ENCODE assay signal across 9 mouse cellular contexts in genomic region chr5:38277098-38277866, GRCm38 (mm10). TPM values are rescaled to one million over a fixed set of nuclear protein-coding genes. Genes with fewer than 3 reads are reported as not detected.
DNase-seq lines count a peak whose midpoint lies in the region; ATAC-seq and TF ChIP-seq lines count a peak whose summit lies in the region.
"Had no signal": no experiment of that assay in that cellular context is flagged by ENCODE, and none has a peak within 500 bp of the region (broad histone marks: within the 10 kb centered on the region; RNA-seq: fewer than 3 reads in every experiment).

No protein-coding gene starts in this region.

- ATAC-seq in forebrain, embryonic 12.5 days (ENCODE audit: low FRiP score) = 0 out of 2 replicates have a peak, but pooled peaks have one; percentile 39
- no peak for ATAC-seq in lung, postnatal 0 days

- no peak for TF ChIP-seq CTCF in lung, postnatal 0 days (IDR thresholded peaks at IDR 0.05)

- peaks cover 83% of the 10 kb centered on the region for H3K27me3 ChIP-seq in heart, embryonic 10.5 days (ENCODE audit: insufficient read depth, poor library complexity, severe bottlenecking)
- H3K27me3 ChIP-seq in forebrain, embryonic 12.5 days = peaks cover 84% of the 10 kb centered on the region
- peaks cover 75% of the 10 kb centered on the region for H3K27me3 ChIP-seq in midbrain, embryonic 10.5 days (ENCODE audit: low read depth, poor library complexity, severe bottlenecking)
- peaks cover 20% of the 10 kb centered on the region for H3K27me3 ChIP-seq in lung, postnatal 0 days (replicated peaks; ENCODE audit: insufficient read depth, low read length)
- H3K27me3 ChIP-seq: CH12.LX had no signal

- no peak for TF ChIP-seq EP300 in lung, postnatal 0 days (IDR thresholded peaks at IDR 0.05)

- in situ Hi-C loops in ES-E14 (cut with MboI; ENCODE audit: low sequenced_read_pairs in 2 of 2, unreplicated experiment in 2 of 2) = loop anchor here in 1 of 2 experiments (10.0 kb wide), 1 partner anchor 462 kb away; no protein-coding TSS in a partner anchor

- no peaks in the 10 kb centered on the region for H3K9me3 ChIP-seq in heart, embryonic 10.5 days
- no peaks in the 10 kb centered on the region for H3K9me3 ChIP-seq in ES-E14 (ENCODE audit: control insufficient read depth, insufficient read depth, low read depth, low read length)
- no peaks in the 10 kb centered on the region for H3K9me3 ChIP-seq in forebrain, embryonic 12.5 days
- no peaks in the 10 kb centered on the region for H3K9me3 ChIP-seq in midbrain, embryonic 10.5 days (replicated peaks)
- no peaks in the 10 kb centered on the region for H3K9me3 ChIP-seq in lung, postnatal 0 days (ENCODE audit: low read length)

- H3K27ac ChIP-seq in heart, embryonic 10.5 days = no peak overlapping the region
- no peak overlapping the region for H3K27ac ChIP-seq in ES-E14 (ENCODE audit: insufficient read depth, low read depth, low read length, poor library complexity, severe bottlenecking)
- H3K27ac ChIP-seq in forebrain, embryonic 12.5 days = no peak overlapping the region
- 0 out of 2 replicates have a peak overlapping the region, but pooled peaks have one; percentile 6 for H3K27ac ChIP-seq in midbrain, embryonic 10.5 days (replicated peaks)
- no peak overlapping the region for H3K27ac ChIP-seq in lung, postnatal 0 days (ENCODE audit: low read length)

- peak overlapping the region; percentile 49 for H3K4me2 ChIP-seq in forebrain, embryonic 12.5 days
- H3K4me2 ChIP-seq in lung, postnatal 0 days (replicated peaks; ENCODE audit: low read depth, low read length) = no peak overlapping the region

- WGBS in heart, embryonic 10.5 days = 2% methylated on average over 65 of the region's 65 CpGs
- WGBS in forebrain, embryonic 12.5 days = under 1% methylated on average over 63 of the region's 65 CpGs
- 2% methylated on average over 65 of the region's 65 CpGs for WGBS in midbrain, embryonic 10.5 days
- WGBS in lung, postnatal 0 days = 5% methylated on average over 57 of the region's 65 CpGs

- peak overlapping the region; percentile 4; the same call in 1 of the 2 replicates for H3K9ac ChIP-seq in ES-E14 (ENCODE audit: insufficient read depth, low read depth, low read length, poor library complexity, severe bottlenecking)
- 0 out of 2 replicates have a peak overlapping the region, but pooled peaks have one; percentile 17 for H3K9ac ChIP-seq in forebrain, embryonic 12.5 days
- no peak overlapping the region for H3K9ac ChIP-seq in lung, postnatal 0 days (replicated peaks; ENCODE audit: low read depth)

- DNase-seq in heart, embryonic 10.5 days (ENCODE audit: low spot score) = no peak
- DNase-seq in heart, adult 18-20 months = no peak
- no peak for DNase-seq in ES-E14 (ENCODE audit: low read depth, low spot score)
- DNase-seq in midbrain, embryonic 10.5 days (ENCODE audit: low spot score) = peak; percentile 41
- DNase-seq in right cerebral cortex, adult 18-20 months = no peak
- no peak for DNase-seq in lung, postnatal 0 days (ENCODE audit: low spot score)
- no peak for DNase-seq in gastrocnemius, postnatal 25 days

- H3K36me3 ChIP-seq in heart, embryonic 10.5 days = no peaks in the 10 kb centered on the region
- H3K36me3 ChIP-seq in ES-E14 (ENCODE audit: control insufficient read depth, insufficient read depth, low read length, poor library complexity, severe bottlenecking) = no peaks in the 10 kb centered on the region
- H3K36me3 ChIP-seq in forebrain, embryonic 12.5 days (replicated peaks) = no peaks in the 10 kb centered on the region
- no peaks in the 10 kb centered on the region for H3K36me3 ChIP-seq in midbrain, embryonic 10.5 days
- H3K36me3 ChIP-seq in lung, postnatal 0 days (ENCODE audit: insufficient read depth, low read length) = no peaks in the 10 kb centered on the region

- peaks cover 21% of the 10 kb centered on the region for H3K4me1 ChIP-seq in heart, embryonic 10.5 days
- H3K4me1 ChIP-seq in ES-E14 (ENCODE audit: control insufficient read depth in 2 of 2, insufficient read depth in 2 of 2, low read length in 2 of 2, poor library complexity in 1 of 2) = peaks cover 0 to 17% of the 10 kb centered on the region in 2 experiments; a peak in 3 of 4 replicates
- peaks cover 19% of the 10 kb centered on the region for H3K4me1 ChIP-seq in forebrain, embryonic 12.5 days
- peaks cover 24% of the 10 kb centered on the region for H3K4me1 ChIP-seq in midbrain, embryonic 10.5 days
- H3K4me1 ChIP-seq in lung, postnatal 0 days (ENCODE audit: insufficient read depth, low read depth, low read length) = no peaks in the 10 kb centered on the region

- peak overlapping the region; percentile 51 for H3K4me3 ChIP-seq in heart, embryonic 10.5 days
- H3K4me3 ChIP-seq in ES-E14 (ENCODE audit: insufficient read depth in 1 of 2, low read depth in 1 of 2, low read length in 2 of 2, poor library complexity in 1 of 2, severe bottlenecking in 1 of 2) = peak overlapping the region; percentile 53 to 54; a peak in 3 of 4 replicates
- H3K4me3 ChIP-seq in forebrain, embryonic 12.5 days (replicated peaks) = peak overlapping the region; percentile 36
- peak overlapping the region; percentile 51 for H3K4me3 ChIP-seq in midbrain, embryonic 10.5 days
- no peak overlapping the region for H3K4me3 ChIP-seq in lung, postnatal 0 days (ENCODE audit: low read depth, low read length)

TF ChIP-seq in ES-E14, 5 proteins besides CTCF, POLR2A, EP300 and RAD21:
- TF ChIP-seq MAFK (IDR thresholded peaks at IDR 0.05; ENCODE audit: insufficient read depth, low read depth, low read length) = no peak
- no peak for TF ChIP-seq HCFC1 (IDR thresholded peaks at IDR 0.05; ENCODE audit: borderline replicate concordance, insufficient read depth, low read length)
- TF ChIP-seq CHD2 (IDR thresholded peaks at IDR 0.05; ENCODE audit: low read depth, low read length) = no peak
- no peak for TF ChIP-seq ZC3H11A (IDR thresholded peaks at IDR 0.05; ENCODE audit: borderline replicate concordance, low read depth, low read length)
- no peak for TF ChIP-seq ZNF384 (IDR thresholded peaks at IDR 0.05; ENCODE audit: low read depth, low read length)

RNA-seq across cellular contexts. Expression of gene Otop1, which starts 1.5 kb away (rescaled TPM):
- 0.06 TPM in 1 of 2 replicates, not detected in the other for polyA plus RNA-seq in heart, embryonic 10.5 days (2016; fragmentation: Nextera tagmentation; extraction: Ambion mirVana)
- total RNA-seq in heart, adult 18-20 months (2021) = 1 to 10 TPM in 1 of 2 experiments, under 1 TPM in 1; 0.32 to 5.2 TPM
- total RNA-seq in ES-E14 (2012; rRNA removed) = 1.2 and 1.5 TPM in 2 replicates
- polyA plus RNA-seq in forebrain, embryonic 12.5 days (2016; fragmentation: Nextera tagmentation; extraction: Ambion mirVana) = not detected in 2 replicates
- polyA plus RNA-seq in midbrain, embryonic 10.5 days (2016; fragmentation: Nextera tagmentation; extraction: Ambion mirVana) = 0.10 TPM in 1 of 2 replicates, not detected in the other
- not detected in 2 replicates for polyA plus RNA-seq in lung, postnatal 0 days (2015; fragmentation: Nextera tagmentation; extraction: Ambion mirVana)
- under 1 TPM; 0.36 to 0.38 TPM for total RNA-seq in gastrocnemius, postnatal 25 days (2021)
- total RNA-seq: CH12.LX had no signal

RNA-seq across cellular contexts. Expression of gene Tmem128, which starts 17.3 kb away (rescaled TPM):
- 48.6 and 56.7 TPM in 2 replicates for polyA plus RNA-seq in heart, embryonic 10.5 days (2016; fragmentation: Nextera tagmentation; extraction: Ambion mirVana)
- 10 to 100 TPM; 12.9 to 13.4 TPM for total RNA-seq in heart, adult 18-20 months (2021)
- 47.7 and 62.5 TPM in 2 replicates for total RNA-seq in ES-E14 (2012; rRNA removed)
- 90.9 and 91.4 TPM in 2 replicates for polyA plus RNA-seq in forebrain, embryonic 12.5 days (2016; fragmentation: Nextera tagmentation; extraction: Ambion mirVana)
- 83.3 and 89.2 TPM in 2 replicates for polyA plus RNA-seq in midbrain, embryonic 10.5 days (2016; fragmentation: Nextera tagmentation; extraction: Ambion mirVana)
- 94.7 and 113 TPM in 2 replicates for polyA plus RNA-seq in lung, postnatal 0 days (2015; fragmentation: Nextera tagmentation; extraction: Ambion mirVana)
- total RNA-seq in gastrocnemius, postnatal 25 days (2021) = 1 to 10 TPM; 6.1 to 8.1 TPM

RNA-seq across cellular contexts. Expression of gene Drd5, which starts 41.9 kb away (rescaled TPM):
- not detected in 2 replicates for polyA plus RNA-seq in heart, embryonic 10.5 days (2016; fragmentation: Nextera tagmentation; extraction: Ambion mirVana)
- not detected for total RNA-seq in heart, adult 18-20 months (2021)
- not detected in 2 replicates for total RNA-seq in ES-E14 (2012; rRNA removed)
- polyA plus RNA-seq in forebrain, embryonic 12.5 days (2016; fragmentation: Nextera tagmentation; extraction: Ambion mirVana) = 0.06 TPM in 1 of 2 replicates, not detected in the other
- polyA plus RNA-seq in midbrain, embryonic 10.5 days (2016; fragmentation: Nextera tagmentation; extraction: Ambion mirVana) = 0.10 TPM in 1 of 2 replicates, not detected in the other
- not detected in 2 replicates for polyA plus RNA-seq in lung, postnatal 0 days (2015; fragmentation: Nextera tagmentation; extraction: Ambion mirVana)
- total RNA-seq in gastrocnemius, postnatal 25 days (2021) = not detected
- total RNA-seq: CH12.LX had no signal

RNA-seq across cellular contexts. Expression of gene Lyar, which starts 57.0 kb away (rescaled TPM):
- 71.0 and 111 TPM in 2 replicates for polyA plus RNA-seq in heart, embryonic 10.5 days (2016; fragmentation: Nextera tagmentation; extraction: Ambion mirVana)
- total RNA-seq in heart, adult 18-20 months (2021) = 10 to 100 TPM; 15.5 to 17.4 TPM
- 93.2 and 124 TPM in 2 replicates for total RNA-seq in ES-E14 (2012; rRNA removed)
- 117 and 128 TPM in 2 replicates for polyA plus RNA-seq in forebrain, embryonic 12.5 days (2016; fragmentation: Nextera tagmentation; extraction: Ambion mirVana)
- 137 and 169 TPM in 2 replicates for polyA plus RNA-seq in midbrain, embryonic 10.5 days (2016; fragmentation: Nextera tagmentation; extraction: Ambion mirVana)
- 36.4 and 40.4 TPM in 2 replicates for polyA plus RNA-seq in lung, postnatal 0 days (2015; fragmentation: Nextera tagmentation; extraction: Ambion mirVana)
- 10 to 100 TPM; 15.5 to 17.4 TPM for total RNA-seq in gastrocnemius, postnatal 25 days (2021)

RNA-seq across cellular contexts. Expression of gene Zbtb49, which starts 57.0 kb away (rescaled TPM):
- polyA plus RNA-seq in heart, embryonic 10.5 days (2016; fragmentation: Nextera tagmentation; extraction: Ambion mirVana) = 9.5 and 14.7 TPM in 2 replicates
- total RNA-seq in heart, adult 18-20 months (2021) = 1 to 10 TPM; 3.5 to 4.0 TPM
- total RNA-seq in ES-E14 (2012; rRNA removed) = 18.3 and 23.8 TPM in 2 replicates
- polyA plus RNA-seq in forebrain, embryonic 12.5 days (2016; fragmentation: Nextera tagmentation; extraction: Ambion mirVana) = 24.7 and 27.6 TPM in 2 replicates
- polyA plus RNA-seq in midbrain, embryonic 10.5 days (2016; fragmentation: Nextera tagmentation; extraction: Ambion mirVana) = 15.7 and 19.3 TPM in 2 replicates
- 6.7 and 7.4 TPM in 2 replicates for polyA plus RNA-seq in lung, postnatal 0 days (2015; fragmentation: Nextera tagmentation; extraction: Ambion mirVana)
- 1 to 10 TPM; 2.4 to 2.6 TPM for total RNA-seq in gastrocnemius, postnatal 25 days (2021)
